Mouse (Mus musculus): Measurements from ENCODE around the gene Gm20388. TPM values are rescaled to one million over a fixed set of nuclear protein-coding genes. Genes with fewer than 3 reads are reported as not detected.
"Not testable (repeated sequence)": the region's sequence is repeated elsewhere in the genome, so short reads cannot be mapped to it uniquely, and the experiment has no call there.

Gm20388 gene
- polyA plus RNA-seq, 1 experiment from 2014 or later: not detected

GRCm38 (mm10) chr8:121439351-121439750 is 1528.7 kb downstream of the Gm20388 start:
- no peaks in the 10 kb centered on the region for H3K27me3 ChIP-seq (ENCODE audit: control insufficient read depth, insufficient read depth, low read length)
- H3K4me2 ChIP-seq (replicated peaks): no peak overlapping the region
- H3K4me3 ChIP-seq (replicated peaks; ENCODE audit: low read length): no peak overlapping the region
- ATAC-seq (ENCODE audit: low FRiP score) (no peak), DNase-seq (ENCODE audit: low spot score) (no peak)
- H3K9me3 ChIP-seq (ENCODE audit: control insufficient read depth, low read length): no peaks in the 10 kb centered on the region
- WGBS: 74% methylated on average over 4 of the region's 4 CpGs
- H3K27ac ChIP-seq: no peak overlapping the region
- H3K9ac ChIP-seq: no peak overlapping the region
- H3K4me1 ChIP-seq (replicated peaks; ENCODE audit: control insufficient read depth, insufficient read depth, low read length): no peaks in the 10 kb centered on the region
- H3K36me3 ChIP-seq (replicated peaks; ENCODE audit: control insufficient read depth, insufficient read depth): no peaks in the 10 kb centered on the region

GRCm38 (mm10) chr8:121443361-121443760 is 1532.7 kb downstream of the Gm20388 start:
- DNase-seq (ENCODE audit: low spot score) (no peak), ATAC-seq (ENCODE audit: low FRiP score) (no peak)
- 63% methylated on average over 7 of the region's 7 CpGs for WGBS
- H3K4me3 ChIP-seq (replicated peaks; ENCODE audit: low read length): no peak overlapping the region
- no peaks in the 10 kb centered on the region for H3K36me3 ChIP-seq (replicated peaks; ENCODE audit: control insufficient read depth, insufficient read depth)
- no peaks in the 10 kb centered on the region for H3K27me3 ChIP-seq (ENCODE audit: control insufficient read depth, insufficient read depth, low read length)
- no peak overlapping the region for H3K27ac ChIP-seq
- no peak overlapping the region for H3K9ac ChIP-seq
- no peaks in the 10 kb centered on the region for H3K4me1 ChIP-seq (replicated peaks; ENCODE audit: control insufficient read depth, insufficient read depth, low read length)
- H3K9me3 ChIP-seq (ENCODE audit: control insufficient read depth, low read length): no peaks in the 10 kb centered on the region
- no peak overlapping the region for H3K4me2 ChIP-seq (replicated peaks)

GRCm38 (mm10) chr8:121444521-121444920 is 1533.9 kb downstream of the Gm20388 start:
- H3K4me2 ChIP-seq (replicated peaks); H3K36me3 ChIP-seq (replicated peaks; ENCODE audit: control insufficient read depth, insufficient read depth); H3K27ac ChIP-seq; H3K9ac ChIP-seq; H3K27me3 ChIP-seq (ENCODE audit: control insufficient read depth, insufficient read depth, low read length); ATAC-seq (ENCODE audit: low FRiP score); H3K4me1 ChIP-seq (replicated peaks; ENCODE audit: control insufficient read depth, insufficient read depth, low read length); H3K9me3 ChIP-seq (ENCODE audit: control insufficient read depth, low read length); H3K4me3 ChIP-seq (replicated peaks; ENCODE audit: low read length); DNase-seq (ENCODE audit: low spot score): not testable (repeated sequence)
- WGBS: 96% methylated on average over 1 of the region's 1 CpGs

- no peaks in the 10 kb centered on the region for H3K36me3 ChIP-seq (replicated peaks; ENCODE audit: control insufficient read depth, insufficient read depth)
- WGBS: 86% methylated on average over 10 of the region's 10 CpGs
- ATAC-seq (ENCODE audit: low FRiP score) (no peak), DNase-seq (ENCODE audit: low spot score) (no peak)
- H3K27me3 ChIP-seq (ENCODE audit: control insufficient read depth, insufficient read depth, low read length): no peaks in the 10 kb centered on the region
- H3K9me3 ChIP-seq (ENCODE audit: control insufficient read depth, low read length): no peaks in the 10 kb centered on the region
- H3K4me2 ChIP-seq (replicated peaks): no peak overlapping the region
- H3K27ac ChIP-seq: no peak overlapping the region
- H3K4me1 ChIP-seq (replicated peaks; ENCODE audit: control insufficient read depth, insufficient read depth, low read length): no peaks in the 10 kb centered on the region
- H3K4me3 ChIP-seq (replicated peaks; ENCODE audit: low read length): no peak overlapping the region
- H3K9ac ChIP-seq: no peak overlapping the region
Observed at GRCm38 (mm10) chr8:121445027-121445471, 1534.4 kb downstream of the Gm20388 start.

GRCm38 (mm10) chr8:121446133-121446532 is 1535.5 kb downstream of the Gm20388 start:
- no peak overlapping the region for H3K27ac ChIP-seq
- 83% methylated on average over 12 of the region's 12 CpGs for WGBS
- ATAC-seq (ENCODE audit: low FRiP score): no peak

GRCm38 (mm10) chr8:121446862-121447261 is 1536.2 kb downstream of the Gm20388 start:
- WGBS: 82% methylated on average over 6 of the region's 6 CpGs
- Histone ChIP-seq H3K4me2 (replicated peaks) (no peak overlapping the region), H3K27ac (no peak overlapping the region), H3K27me3 (ENCODE audit: control insufficient read depth, insufficient read depth, low read length) (no peaks in the 10 kb centered on the region), H3K4me1 (replicated peaks; ENCODE audit: control insufficient read depth, insufficient read depth, low read length) (no peaks in the 10 kb centered on the region), H3K36me3 (replicated peaks; ENCODE audit: control insufficient read depth, insufficient read depth) (no peaks in the 10 kb centered on the region), H3K9ac (no peak overlapping the region), H3K4me3 (replicated peaks; ENCODE audit: low read length) (no peak overlapping the region), H3K9me3 (ENCODE audit: control insufficient read depth, low read length) (no peaks in the 10 kb centered on the region)
- ATAC-seq (ENCODE audit: low FRiP score) (no peak), DNase-seq (ENCODE audit: low spot score) (no peak)

More at GRCm38 (mm10) chr8:121446133-121446532, 1535.5 kb downstream of the Gm20388 start:
- no peak overlapping the region for H3K4me3 ChIP-seq (replicated peaks; ENCODE audit: low read length)
- no peak overlapping the region for H3K4me2 ChIP-seq (replicated peaks)
- no peaks in the 10 kb centered on the region for H3K36me3 ChIP-seq (replicated peaks; ENCODE audit: control insufficient read depth, insufficient read depth)
- H3K9ac ChIP-seq: no peak overlapping the region
- H3K27me3 ChIP-seq (ENCODE audit: control insufficient read depth, insufficient read depth, low read length): no peaks in the 10 kb centered on the region
- H3K9me3 ChIP-seq (ENCODE audit: control insufficient read depth, low read length): no peaks in the 10 kb centered on the region
- DNase-seq (ENCODE audit: low spot score): no peak
- no peaks in the 10 kb centered on the region for H3K4me1 ChIP-seq (replicated peaks; ENCODE audit: control insufficient read depth, insufficient read depth, low read length)

- no peak for DNase-seq (ENCODE audit: low spot score)
- Histone ChIP-seq H3K9me3 (ENCODE audit: control insufficient read depth, low read length) (no peaks in the 10 kb centered on the region), H3K4me3 (replicated peaks; ENCODE audit: low read length) (no peak overlapping the region), H3K36me3 (replicated peaks; ENCODE audit: control insufficient read depth, insufficient read depth) (no peaks in the 10 kb centered on the region), H3K9ac (no peak overlapping the region), H3K27me3 (ENCODE audit: control insufficient read depth, insufficient read depth, low read length) (no peaks in the 10 kb centered on the region), H3K27ac (no peak overlapping the region), H3K4me1 (replicated peaks; ENCODE audit: control insufficient read depth, insufficient read depth, low read length) (no peaks in the 10 kb centered on the region), H3K4me2 (replicated peaks) (no peak overlapping the region)
- ATAC-seq (ENCODE audit: low FRiP score): no peak
- WGBS: 53% methylated on average over 8 of the region's 8 CpGs
Observed at GRCm38 (mm10) chr8:121450211-121450610, 1539.6 kb downstream of the Gm20388 start.

- 82% methylated on average over 16 of the region's 16 CpGs for WGBS
Observed at GRCm38 (mm10) chr8:121451404-121452076, 1540.9 kb downstream of the Gm20388 start.

GRCm38 (mm10) chr8:121454737-121455136 is 1544.1 kb downstream of the Gm20388 start:
- H3K27ac ChIP-seq: no peak overlapping the region
- 91% methylated on average over 17 of the region's 17 CpGs for WGBS

More at GRCm38 (mm10) chr8:121451404-121452076, 1540.9 kb downstream of the Gm20388 start:
- no peaks in the 10 kb centered on the region for H3K36me3 ChIP-seq (replicated peaks; ENCODE audit: control insufficient read depth, insufficient read depth)
- H3K27ac ChIP-seq: no peak overlapping the region
- H3K4me2 ChIP-seq (replicated peaks): no peak overlapping the region
- H3K9ac ChIP-seq: no peak overlapping the region
- no peak for DNase-seq (ENCODE audit: low spot score)
- ATAC-seq (ENCODE audit: low FRiP score): no peak
- no peaks in the 10 kb centered on the region for H3K4me1 ChIP-seq (replicated peaks; ENCODE audit: control insufficient read depth, insufficient read depth, low read length)
- no peak overlapping the region for H3K4me3 ChIP-seq (replicated peaks; ENCODE audit: low read length)
- no peaks in the 10 kb centered on the region for H3K27me3 ChIP-seq (ENCODE audit: control insufficient read depth, insufficient read depth, low read length)
- no peaks in the 10 kb centered on the region for H3K9me3 ChIP-seq (ENCODE audit: control insufficient read depth, low read length)

More at GRCm38 (mm10) chr8:121454737-121455136, 1544.1 kb downstream of the Gm20388 start:
- no peaks in the 10 kb centered on the region for H3K27me3 ChIP-seq (ENCODE audit: control insufficient read depth, insufficient read depth, low read length)
- no peak overlapping the region for H3K4me2 ChIP-seq (replicated peaks)
- no peak for DNase-seq (ENCODE audit: low spot score)
- no peaks in the 10 kb centered on the region for H3K9me3 ChIP-seq (ENCODE audit: control insufficient read depth, low read length)
- H3K36me3 ChIP-seq (replicated peaks; ENCODE audit: control insufficient read depth, insufficient read depth): no peaks in the 10 kb centered on the region
- H3K9ac ChIP-seq: no peak overlapping the region
- ATAC-seq (ENCODE audit: low FRiP score): no peak
- peaks cover 4% of the 10 kb centered on the region; the same call in 1 of the 2 replicates for H3K4me1 ChIP-seq (replicated peaks; ENCODE audit: control insufficient read depth, insufficient read depth, low read length)
- no peak overlapping the region for H3K4me3 ChIP-seq (replicated peaks; ENCODE audit: low read length)
